Mouse (Mus musculus) 3T3-L1 (cell line): ENCODE results near the gene Tbkbp1.
"Not testable (repeated sequence)": the region's sequence is repeated elsewhere in the genome, so short reads cannot be mapped to it uniquely, and the experiment has no call there.

Experiments
- DNase-seq: peaks from one replicate; pipeline ENCODE4 v3.0.0-alpha.2; 2015; ENCODE audit warnings: low read depth, low spot score

The Tbkbp1 gene

GRCm38 (mm10) chr11:97151343-97151801 lies at the start of gene Tbkbp1:
TSS of gene Tbkbp1 (minus strand) at chr11:97151495.
- no peak for DNase-seq

GRCm38 (mm10) chr11:97199519-97199918 lies 48.2 kb upstream of the Tbkbp1 start:
- no peak for DNase-seq

- DNase-seq: peak; percentile 69
Measured at GRCm38 (mm10) chr11:97198601-97199000, 47.3 kb upstream of the Tbkbp1 start.

- DNase-seq: no peak
Measured at GRCm38 (mm10) chr11:97197021-97197420, 45.7 kb upstream of the Tbkbp1 start.

GRCm38 (mm10) chr11:97196541-97196940 lies 45.2 kb upstream of the Tbkbp1 start:
- DNase-seq: no peak

GRCm38 (mm10) chr11:97192621-97192951 lies 41.3 kb upstream of the Tbkbp1 start:
- DNase-seq: no peak

GRCm38 (mm10) chr11:97191915-97192620 lies 40.8 kb upstream of the Tbkbp1 start:
- peak; percentile 94 for DNase-seq

- no peak for DNase-seq
Measured at GRCm38 (mm10) chr11:97190992-97191391, 39.7 kb upstream of the Tbkbp1 start.

GRCm38 (mm10) chr11:97189645-97190044 lies 38.4 kb upstream of the Tbkbp1 start:
- DNase-seq: not testable (repeated sequence)

- peak; percentile 37 for DNase-seq
Measured at GRCm38 (mm10) chr11:97189231-97189630, 37.9 kb upstream of the Tbkbp1 start.

GRCm38 (mm10) chr11:97188643-97188955 lies 37.3 kb upstream of the Tbkbp1 start:
- no peak for DNase-seq

- DNase-seq: peak; percentile 98
Measured at GRCm38 (mm10) chr11:97187764-97188642, 36.7 kb upstream of the Tbkbp1 start, which contains the start of gene Kpnb1. TSS of gene Kpnb1 (minus strand) at chr11:97187881.

- peak; percentile 92 for DNase-seq
Measured at GRCm38 (mm10) chr11:97186947-97187763, 35.9 kb upstream of the Tbkbp1 start.

GRCm38 (mm10) chr11:97185704-97186614 lies 34.7 kb upstream of the Tbkbp1 start:
- no peak for DNase-seq

GRCm38 (mm10) chr11:97184875-97185274 lies 33.6 kb upstream of the Tbkbp1 start:
- peak; percentile 56 for DNase-seq

GRCm38 (mm10) chr11:97182446-97182845 lies 31.2 kb upstream of the Tbkbp1 start:
- DNase-seq: no peak

- DNase-seq: no peak
Measured at GRCm38 (mm10) chr11:97181061-97181460, 29.8 kb upstream of the Tbkbp1 start.

GRCm38 (mm10) chr11:97178198-97178597 lies 26.9 kb upstream of the Tbkbp1 start:
- DNase-seq: no peak

GRCm38 (mm10) chr11:97176851-97177250 lies 25.6 kb upstream of the Tbkbp1 start:
- DNase-seq: peak; percentile 78

- no peak for DNase-seq
Measured at GRCm38 (mm10) chr11:97175499-97175898, 24.2 kb upstream of the Tbkbp1 start.

GRCm38 (mm10) chr11:97160341-97160740 lies 9.0 kb upstream of the Tbkbp1 start:
- no peak for DNase-seq
